Mouse (Mus musculus) kidney, postnatal 10 days (tissue): Measurements from ENCODE around the gene Cox8a.

Experiments
- DNase-seq: peaks from one replicate; pipeline ENCODE4 v3.0.0; 2021; ENCODE audit warnings: mixed read lengths

Cox8a gene

GRCm38 (mm10) chr19:7222196-7222595, 4.8 kb upstream of the Cox8a start:
- DNase-seq, result no peak

GRCm38 (mm10) chr19:7218753-7219152, 1.3 kb upstream of the Cox8a start:
- no peak for DNase-seq

GRCm38 (mm10) chr19:7217926-7218267, 481 bp upstream of the Cox8a start:
- DNase-seq, result no peak

- peak; percentile 52 for DNase-seq
Observed at GRCm38 (mm10) chr19:7214484-7214883, 2.9 kb downstream of the Cox8a start.

GRCm38 (mm10) chr19:7213010-7213409, 4.4 kb downstream of the Cox8a start:
- no peak for DNase-seq

GRCm38 (mm10) chr19:7212216-7212615, 5.2 kb downstream of the Cox8a start:
- no peak for DNase-seq

- DNase-seq, result no peak
Observed at GRCm38 (mm10) chr19:7209907-7210646, 7.3 kb downstream of the Cox8a start.

GRCm38 (mm10) chr19:7205753-7206736, 11.4 kb downstream of the Cox8a start, which contains the start of gene Otub1:
Gene Otub1, minus strand, starts transcription at chr19:7206316.
- peak; percentile 95 for DNase-seq

GRCm38 (mm10) chr19:7205326-7205725, 12.1 kb downstream of the Cox8a start:
- DNase-seq, result no peak

- DNase-seq, result no peak
Observed at GRCm38 (mm10) chr19:7204898-7205297, 12.5 kb downstream of the Cox8a start.

- no peak for DNase-seq
Observed at GRCm38 (mm10) chr19:7200427-7200826, 17.0 kb downstream of the Cox8a start.

- no peak for DNase-seq
Observed at GRCm38 (mm10) chr19:7199089-7199488, 18.3 kb downstream of the Cox8a start.

- DNase-seq, result no peak
Observed at GRCm38 (mm10) chr19:7197445-7197844, 20.0 kb downstream of the Cox8a start.

- DNase-seq, result peak; percentile 66
Observed at GRCm38 (mm10) chr19:7196741-7197270, 20.6 kb downstream of the Cox8a start.

- DNase-seq, result peak; percentile 88
Observed at GRCm38 (mm10) chr19:7195900-7196728, 21.3 kb downstream of the Cox8a start.

- DNase-seq, result peak; percentile 75
Observed at GRCm38 (mm10) chr19:7192561-7192967, 24.9 kb downstream of the Cox8a start.

- peak; percentile 79 for DNase-seq
Observed at GRCm38 (mm10) chr19:7191639-7192038, 25.8 kb downstream of the Cox8a start.

GRCm38 (mm10) chr19:7190986-7191385, 26.4 kb downstream of the Cox8a start:
- no peak for DNase-seq

- no peak for DNase-seq
Observed at GRCm38 (mm10) chr19:7189026-7189425, 28.4 kb downstream of the Cox8a start.

GRCm38 (mm10) chr19:7187157-7187556, 30.3 kb downstream of the Cox8a start:
- no peak for DNase-seq

GRCm38 (mm10) chr19:7185715-7186291, 31.6 kb downstream of the Cox8a start:
- no peak for DNase-seq

GRCm38 (mm10) chr19:7185059-7185458, 32.4 kb downstream of the Cox8a start:
- no peak for DNase-seq
